Mouse (Mus musculus): Measurements from ENCODE around the gene Csdc2. TPM values are rescaled to one million over a fixed set of nuclear protein-coding genes. Genes with fewer than 3 reads are reported as not detected.
A peak's percentile ranks its signal among the peaks of the same experiment; 100 is the strongest.

Csdc2 gene
- polyA plus RNA-seq, 1 experiment from 2014 or later, result 133 TPM

DNA sequence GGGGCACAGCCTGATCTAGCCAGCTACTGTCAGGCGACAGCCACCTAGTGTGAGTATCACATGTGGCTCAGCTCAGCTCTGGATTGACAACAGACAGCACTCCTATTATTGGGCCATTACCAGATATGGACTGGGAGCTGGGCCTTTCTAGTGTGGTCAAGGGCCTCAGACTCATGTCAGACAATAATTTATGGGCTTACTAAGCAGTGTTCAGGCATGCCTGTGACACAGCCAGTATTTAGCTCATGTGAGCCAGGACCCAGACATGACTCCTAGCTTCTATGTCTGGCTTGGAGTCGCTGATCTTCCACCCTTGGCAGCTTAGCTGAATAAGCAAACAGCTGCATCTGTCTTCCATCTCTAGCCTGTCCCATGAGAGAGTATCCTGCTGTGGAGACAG is 24.1 kb upstream of the Csdc2 start:
- peaks cover 97% of the 10 kb centered on the region for H3K36me3 ChIP-seq
- no peaks in the 10 kb centered on the region for H3K27me3 ChIP-seq
- H3K27ac ChIP-seq (replicated peaks), result no peak overlapping the region
- no peaks in the 10 kb centered on the region for H3K4me1 ChIP-seq
- no peak overlapping the region for H3K4me3 ChIP-seq
- H3K9me3 ChIP-seq, result no peaks in the 10 kb centered on the region
- no peak overlapping the region for H3K9ac ChIP-seq (replicated peaks)
- 85% methylated on average over 2 of the region's 2 CpGs for WGBS
- no peak overlapping the region for H3K4me2 ChIP-seq (replicated peaks)
- ATAC-seq (replicated peaks), result no peak

- H3K36me3 ChIP-seq, result peaks cover 76% of the 10 kb centered on the region
- 86% methylated on average over 5 of the region's 5 CpGs for WGBS
- no peak for ATAC-seq (replicated peaks)
Observed at GRCm38 (mm10) chr15:81914668-81915067, 21.9 kb upstream of the Csdc2 start.

GRCm38 (mm10) chr15:81915663-81916062 is 20.9 kb upstream of the Csdc2 start:
- H3K36me3 ChIP-seq, result peaks cover 66% of the 10 kb centered on the region

More at GRCm38 (mm10) chr15:81914668-81915067, 21.9 kb upstream of the Csdc2 start:
- no peak overlapping the region for H3K9ac ChIP-seq (replicated peaks)
- no peak overlapping the region for H3K27ac ChIP-seq (replicated peaks)
- H3K4me2 ChIP-seq (replicated peaks), result no peak overlapping the region
- H3K9me3 ChIP-seq, result no peaks in the 10 kb centered on the region
- H3K27me3 ChIP-seq, result no peaks in the 10 kb centered on the region
- no peaks in the 10 kb centered on the region for H3K4me1 ChIP-seq
- H3K4me3 ChIP-seq, result no peak overlapping the region

GRCm38 (mm10) chr15:81917201-81917600 is 19.4 kb upstream of the Csdc2 start:
- H3K4me2 ChIP-seq (replicated peaks), result no peak overlapping the region
- no peak for ATAC-seq (replicated peaks)
- no peak overlapping the region for H3K27ac ChIP-seq (replicated peaks)
- H3K36me3 ChIP-seq, result peaks cover 51% of the 10 kb centered on the region
- no peak overlapping the region for H3K9ac ChIP-seq (replicated peaks)
- no peaks in the 10 kb centered on the region for H3K9me3 ChIP-seq
- H3K4me1 ChIP-seq, result peaks cover 15% of the 10 kb centered on the region
- no peak overlapping the region for H3K4me3 ChIP-seq
- no peaks in the 10 kb centered on the region for H3K27me3 ChIP-seq
- 90% methylated on average over 12 of the region's 12 CpGs for WGBS

More at GRCm38 (mm10) chr15:81915663-81916062, 20.9 kb upstream of the Csdc2 start:
- Histone ChIP-seq H3K9ac (replicated peaks) (no peak overlapping the region), H3K4me3 (no peak overlapping the region), H3K27me3 (no peaks in the 10 kb centered on the region), H3K4me2 (replicated peaks) (no peak overlapping the region), H3K4me1 (peaks cover 2% of the 10 kb centered on the region; the same call in 1 of the 2 replicates), H3K9me3 (no peaks in the 10 kb centered on the region), H3K27ac (replicated peaks) (no peak overlapping the region)
- 85% methylated on average over 5 of the region's 5 CpGs for WGBS
- ATAC-seq (replicated peaks), result no peak

DNA sequence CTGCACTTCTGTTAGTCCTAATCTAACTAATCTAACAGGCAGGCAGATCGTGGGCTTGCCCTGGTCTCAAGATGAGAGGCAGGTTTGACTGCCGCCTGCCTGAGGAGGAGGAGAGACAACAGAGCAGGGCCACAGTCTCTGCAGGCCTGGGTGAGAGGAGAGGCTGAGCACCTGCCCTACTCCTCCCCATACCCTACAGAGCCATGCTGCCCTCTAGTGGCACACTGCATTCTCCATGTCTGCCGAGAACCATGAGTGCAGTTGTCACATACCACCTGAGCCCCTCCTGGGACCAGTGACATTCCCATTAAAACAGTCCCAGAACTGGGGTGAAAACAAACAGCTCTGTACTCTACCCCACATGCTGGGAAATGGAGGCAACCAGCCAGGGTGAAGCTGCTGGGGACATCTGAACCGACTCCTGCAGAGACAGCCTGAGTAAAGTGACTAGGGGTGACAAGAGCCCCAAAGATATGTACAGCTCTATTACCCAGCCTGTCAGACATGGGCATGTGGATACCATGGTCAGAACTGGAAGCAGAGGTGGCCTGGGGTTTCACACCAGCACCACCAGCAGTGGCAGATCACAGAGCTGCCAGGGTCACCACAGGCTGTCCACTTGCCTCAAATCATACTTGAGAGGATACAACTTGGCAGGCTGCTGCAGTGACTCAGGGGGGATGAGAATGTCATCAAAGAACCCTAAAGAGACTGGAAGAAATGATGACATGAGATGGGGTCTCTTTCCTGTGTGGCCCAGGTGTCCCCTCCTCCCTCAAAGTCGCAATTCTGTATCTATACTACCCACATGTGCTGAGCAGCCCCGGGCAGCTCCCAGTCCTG is 18.7 kb upstream of the Csdc2 start:
- no peaks in the 10 kb centered on the region for H3K27me3 ChIP-seq
- H3K4me1 ChIP-seq, result peaks cover 18% of the 10 kb centered on the region
- 0 out of 2 replicates have a peak, but pooled peaks have one; percentile 46 for ATAC-seq (replicated peaks)
- no peak overlapping the region for H3K27ac ChIP-seq (replicated peaks)
- H3K9me3 ChIP-seq, result no peaks in the 10 kb centered on the region
- H3K9ac ChIP-seq (replicated peaks), result no peak overlapping the region
- no peak overlapping the region for H3K4me3 ChIP-seq
- 58% methylated on average over 6 of the region's 6 CpGs for WGBS
- peaks cover 44% of the 10 kb centered on the region for H3K36me3 ChIP-seq
- H3K4me2 ChIP-seq (replicated peaks), result no peak overlapping the region

DNA sequence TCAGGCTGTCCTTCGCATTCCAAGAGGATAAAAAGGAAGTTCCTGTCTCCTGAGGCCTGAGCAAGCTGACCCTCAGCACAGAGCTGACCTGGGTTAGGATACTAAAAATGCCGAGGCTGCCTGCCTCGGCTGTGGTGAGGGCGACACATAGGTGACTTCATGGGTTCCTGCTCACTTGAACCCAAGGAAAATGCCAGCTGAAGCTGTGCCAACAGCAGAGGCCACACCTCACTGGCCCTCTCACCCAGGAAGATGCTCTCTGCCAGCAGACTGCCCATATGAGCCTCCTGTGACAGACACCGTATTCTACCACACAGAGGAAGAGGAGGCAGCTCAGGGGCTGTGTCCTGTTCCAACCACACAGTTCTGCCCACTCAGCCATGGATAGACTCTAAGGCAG is 17.5 kb upstream of the Csdc2 start:
- H3K4me1 ChIP-seq, result peaks cover 25% of the 10 kb centered on the region
- no peak for ATAC-seq (replicated peaks)
- no peak overlapping the region for H3K4me2 ChIP-seq (replicated peaks)
- H3K9ac ChIP-seq (replicated peaks), result no peak overlapping the region
- no peak overlapping the region for H3K4me3 ChIP-seq
- H3K27me3 ChIP-seq, result no peaks in the 10 kb centered on the region
- H3K9me3 ChIP-seq, result no peaks in the 10 kb centered on the region
- peaks cover 32% of the 10 kb centered on the region for H3K36me3 ChIP-seq
- WGBS, result 84% methylated on average over 5 of the region's 5 CpGs
- H3K27ac ChIP-seq (replicated peaks), result no peak overlapping the region

GRCm38 (mm10) chr15:81920546-81921217 is 15.9 kb upstream of the Csdc2 start:
- H3K9me3 ChIP-seq, result no peaks in the 10 kb centered on the region
- WGBS, result 70% methylated on average over 10 of the region's 10 CpGs
- H3K36me3 ChIP-seq, result peaks cover 18% of the 10 kb centered on the region
- no peak for ATAC-seq (replicated peaks)
- no peak overlapping the region for H3K9ac ChIP-seq (replicated peaks)
- H3K4me1 ChIP-seq, result peaks cover 41% of the 10 kb centered on the region
- peak overlapping the region; percentile 64 for H3K27ac ChIP-seq (replicated peaks)
- no peak overlapping the region for H3K4me2 ChIP-seq (replicated peaks)
- no peak overlapping the region for H3K4me3 ChIP-seq
- H3K27me3 ChIP-seq, result no peaks in the 10 kb centered on the region

- Histone ChIP-seq H3K27me3 (no peaks in the 10 kb centered on the region), H3K27ac (replicated peaks) (peak overlapping the region; percentile 64), H3K4me1 (peaks cover 41% of the 10 kb centered on the region), H3K9me3 (no peaks in the 10 kb centered on the region), H3K36me3 (peaks cover 12% of the 10 kb centered on the region), H3K4me3 (no peak overlapping the region), H3K9ac (replicated peaks) (peak overlapping the region; percentile 11; the same call in 1 of the 2 replicates), H3K4me2 (replicated peaks) (no peak overlapping the region)
- 68% methylated on average over 5 of the region's 5 CpGs for WGBS
- no peak for ATAC-seq (replicated peaks)
Observed at GRCm38 (mm10) chr15:81921255-81921654, 15.3 kb upstream of the Csdc2 start.

DNA sequence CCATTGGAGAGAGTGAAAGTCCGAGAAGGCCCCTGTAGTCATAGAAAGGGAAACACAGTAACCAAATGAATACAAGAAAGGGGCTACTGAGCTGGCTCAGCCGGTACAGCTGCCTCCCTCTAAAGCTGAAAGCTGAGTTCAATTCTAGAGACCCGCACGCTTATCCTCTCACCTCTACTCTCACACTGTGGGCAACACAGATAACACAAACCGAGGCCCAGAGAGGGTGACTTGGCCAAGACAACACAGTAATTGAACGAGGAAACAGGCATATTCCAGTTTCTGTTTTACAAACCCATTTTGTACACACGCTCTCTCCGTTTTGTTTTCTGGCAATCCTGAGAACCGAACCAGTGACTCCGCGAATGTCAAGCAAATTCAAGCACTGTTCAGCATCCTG is 11.6 kb upstream of the Csdc2 start:
- H3K27me3 ChIP-seq, result no peaks in the 10 kb centered on the region
- H3K4me2 ChIP-seq (replicated peaks), result peak overlapping the region; percentile 91
- 0 out of 2 replicates have a peak overlapping the region, but pooled peaks have one; percentile 77 for H3K9ac ChIP-seq (replicated peaks)
- WGBS, result 86% methylated on average over 11 of the region's 11 CpGs
- peak overlapping the region; percentile 80 for H3K4me3 ChIP-seq
- no peaks in the 10 kb centered on the region; the same call in 1 of the 2 replicates for H3K36me3 ChIP-seq
- no peak overlapping the region for H3K27ac ChIP-seq (replicated peaks)
- peaks cover 49% of the 10 kb centered on the region for H3K4me1 ChIP-seq
- no peak for ATAC-seq (replicated peaks)
- no peaks in the 10 kb centered on the region for H3K9me3 ChIP-seq

- peak within 1 kb of the TSS; percentile 80 for H3K4me3 ChIP-seq
- H3K27me3 ChIP-seq, result no peaks in the 10 kb centered on the region
- no peaks in the 10 kb centered on the region for H3K9me3 ChIP-seq
- 0% methylated on average over 54 of the region's 54 CpGs for WGBS
- peaks cover 45% of the 10 kb centered on the region for H3K4me1 ChIP-seq
- H3K9ac ChIP-seq (replicated peaks), result peak within 1 kb of the TSS; percentile 77
- H3K36me3 ChIP-seq, result no peaks in the 10 kb centered on the region; the same call in 1 of the 2 replicates
- H3K27ac ChIP-seq (replicated peaks), result peak within 1 kb of the TSS; percentile 87
- peak; percentile 95 for ATAC-seq (replicated peaks)
- peak within 1 kb of the TSS; percentile 91 for H3K4me2 ChIP-seq (replicated peaks)
Observed at GRCm38 (mm10) chr15:81925760-81926445, 10.7 kb upstream of the Csdc2 start, which contains the start of gene Polr3h. Gene Polr3h (minus strand): TSS chr15:81926240.

DNA sequence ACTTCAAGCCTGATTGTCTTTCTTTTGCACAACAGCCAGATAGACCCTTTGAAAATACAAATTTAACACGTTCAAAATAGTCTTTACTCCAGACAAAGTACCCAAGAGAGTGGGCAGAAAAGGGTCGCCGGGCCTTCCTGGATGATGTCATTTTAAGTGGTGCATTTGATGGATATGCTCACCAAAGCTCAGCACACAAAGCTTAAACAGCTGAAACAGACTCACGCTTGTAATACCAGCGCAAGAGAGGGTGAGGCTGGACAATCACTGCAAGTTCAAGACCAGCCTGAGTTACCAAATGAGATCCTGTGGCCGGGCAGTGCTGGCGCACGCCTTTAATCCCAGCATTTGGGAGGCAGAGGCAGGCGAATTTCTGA is 10.1 kb upstream of the Csdc2 start:
- ATAC-seq (replicated peaks), result peak; percentile 70; the same call in 1 of the 2 replicates

More for the DNA sequence above, 10.1 kb upstream of the Csdc2 start:
- Histone ChIP-seq H3K4me3 (peak overlapping the region; percentile 80), H3K4me1 (peaks cover 39% of the 10 kb centered on the region), H3K9me3 (no peaks in the 10 kb centered on the region), H3K4me2 (replicated peaks) (peak overlapping the region; percentile 91), H3K9ac (replicated peaks) (no peak overlapping the region), H3K27me3 (no peaks in the 10 kb centered on the region), H3K27ac (replicated peaks) (peak overlapping the region; percentile 87), H3K36me3 (no peaks in the 10 kb centered on the region; the same call in 1 of the 2 replicates)
- WGBS, result 22% methylated on average over 9 of the region's 9 CpGs

Data from forebrain, embryonic 15.5 days (tissue).